Mouse (Mus musculus) cerebellum, adult 2 months (tissue): ENCODE data around the gene Klhl25.

Experiments
- CTCF ChIP-seq: fragments of 200-500 bp; IDR thresholded peaks from 2 replicates; pipeline ENCODE4 v1.5.1; 2011; ENCODE audit warnings: low read depth, mild to moderate bottlenecking, control low read depth, low read length, moderate library complexity, borderline replicate concordance; ENCODE audit not compliant: insufficient read depth
- POLR2A ChIP-seq: fragments of 200-500 bp; IDR thresholded peaks from 2 replicates; pipeline ENCODE4 v1.6.1; 2011; ENCODE audit warnings: low read length, control low read depth, borderline replicate concordance; ENCODE audit not compliant: insufficient read depth

DNA sequence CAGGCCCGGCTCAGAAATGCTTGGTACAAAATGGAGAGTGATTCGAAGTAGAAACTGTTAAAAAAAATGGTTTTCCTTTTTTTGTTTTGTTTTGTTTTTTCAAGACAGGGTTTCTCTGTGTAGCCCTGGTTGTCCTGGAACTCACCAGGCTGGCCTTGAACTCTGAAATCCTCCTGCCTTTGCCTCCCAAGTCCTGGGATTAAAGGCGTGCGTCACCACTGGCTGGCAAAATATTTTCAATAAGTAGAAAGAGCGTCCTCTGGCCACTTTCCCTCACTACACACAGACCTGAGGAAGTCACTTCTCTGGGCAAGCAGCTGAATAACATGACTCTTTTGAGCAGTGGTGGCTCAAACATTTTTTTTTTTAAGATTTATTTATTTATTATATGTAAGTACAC is 19.6 kb upstream of the Klhl25 start:
- no peak for TF ChIP-seq CTCF
- TF ChIP-seq POLR2A = no peak
